Mouse (Mus musculus) lung, adult 2 months (tissue): ENCODE results near the gene Cplx3. TPM values are rescaled to one million over a fixed set of nuclear protein-coding genes. Genes with fewer than 3 reads are reported as not detected.

Source experiments
- DNase-seq: peaks from one replicate; pipeline ENCODE4 v3.0.0; 2022
- H3K4me1 ChIP-seq: fragments of 200-500 bp; 2 replicates; pipeline ENCODE4 v1.6.1; 2011; ENCODE audit warnings: low read length; ENCODE audit not compliant: control insufficient read depth, insufficient read depth
- H3K4me3 ChIP-seq: fragments of 200-500 bp; replicated peaks from 2 replicates; pipeline ENCODE3; 2011; ENCODE audit warnings: low read depth, mild to moderate bottlenecking, control low read depth, low read length; ENCODE audit errors: extremely low read depth
- CTCF ChIP-seq: fragments of 200-500 bp; IDR thresholded peaks from 2 replicates; pipeline ENCODE4 v1.5.1; 2011; ENCODE audit warnings: mild to moderate bottlenecking, low read length, control low read depth; ENCODE audit not compliant: insufficient read depth
- POLR2A ChIP-seq: fragments of 200-500 bp; IDR thresholded peaks from 2 replicates; pipeline ENCODE4 v1.6.1; 2011; ENCODE audit warnings: low read depth, mild to moderate bottlenecking, control low read depth, low read length, borderline replicate concordance; ENCODE audit errors: extremely low read depth
- WGBS: fragments of 180-500 bp; shearing (Covaris S2); methylation state at CpG from one replicate; pipeline ENCODE4 v1.1.7; 2018; 5-methylcytosine and 5-hydroxymethylcytosine counted together
- polyA plus RNA-seq: library from polyadenylated mRNA; depleted of rRNA; stranded (reverse); fragments of >200 nt; gene quantifications from 2 replicates; pipeline ENCODE4 v1.2.3, GENCODE M21; 2012; rRNA removed

The Cplx3 gene
- polyA plus RNA-seq, 1 experiment, result not detected

DNA sequence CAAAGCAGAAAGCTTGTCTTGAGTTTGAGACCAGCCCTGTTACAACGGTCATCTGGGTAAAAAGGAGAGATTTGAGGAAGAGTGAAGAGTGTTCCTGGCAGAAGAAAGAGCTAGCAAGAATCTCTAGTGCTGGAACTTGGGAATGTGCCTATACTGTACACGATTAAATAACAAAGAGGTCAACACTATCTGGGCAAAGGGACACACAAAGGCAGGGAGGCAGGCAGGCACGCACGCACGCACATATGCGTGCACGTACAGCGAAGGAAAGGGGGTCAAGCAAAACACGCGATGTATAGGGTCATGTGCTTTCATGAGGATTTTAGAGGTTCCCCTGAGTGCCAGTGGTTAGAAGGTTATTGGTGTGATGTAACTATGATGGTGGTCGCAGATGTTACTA lies 53.0 kb downstream of the Cplx3 start:
- no peak for TF ChIP-seq POLR2A
- no peak for TF ChIP-seq CTCF
- 75% methylated on average over 11 of the region's 11 CpGs for WGBS
- no peak for DNase-seq
- Histone ChIP-seq H3K4me3 (no peak overlapping the region), H3K4me1 (peaks cover 2% of the 10 kb centered on the region; the same call in 1 of the 2 replicates)

DNA sequence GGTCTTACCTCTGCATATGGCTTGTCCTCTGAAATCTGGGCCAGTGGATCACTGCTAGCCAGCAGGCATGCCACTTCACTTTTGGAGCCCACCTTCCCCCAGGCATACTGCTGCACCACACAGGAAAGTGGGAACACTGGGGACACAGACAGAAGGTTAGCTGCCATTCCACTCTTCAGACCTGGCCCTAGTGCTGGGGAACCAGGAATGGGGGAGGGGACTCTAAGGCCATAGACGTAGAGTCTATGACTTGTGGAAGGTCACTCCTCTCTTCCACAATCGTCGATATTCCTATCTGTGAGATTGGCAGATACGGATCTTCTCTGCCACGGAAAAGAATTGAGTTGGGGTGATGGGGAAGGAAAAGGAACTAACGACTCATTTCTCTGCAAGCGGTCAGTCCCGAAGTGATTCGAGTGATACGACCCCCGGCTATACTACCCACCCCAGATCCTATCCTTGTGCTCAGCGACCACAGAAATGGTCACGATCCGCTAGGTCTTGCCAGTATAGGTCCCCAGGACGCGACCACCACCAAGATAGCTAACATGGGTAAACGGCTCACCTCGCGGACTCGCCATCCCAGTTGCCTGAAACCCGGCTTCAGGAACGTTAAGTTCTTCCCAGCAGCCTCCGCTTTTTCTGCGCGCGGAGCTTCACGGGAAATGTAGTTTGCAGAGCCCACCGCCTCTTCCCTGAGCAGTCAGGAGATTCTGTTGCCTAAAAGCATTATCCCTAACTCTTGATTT lies 53.8 kb downstream of the Cplx3 start, which contains the start of gene Mpi:
Gene Mpi, minus strand, starts transcription at position 625 of the 749 bp plus-strand sequence.
- peak within 1 kb of the TSS; percentile 99 for H3K4me3 ChIP-seq
- TF ChIP-seq POLR2A (peak; percentile 64; the same call in 1 of the 2 replicates), CTCF (no peak)
- WGBS, result under 1% methylated on average over 28 of the region's 28 CpGs
- H3K4me1 ChIP-seq, result peaks cover 2% of the 10 kb centered on the region; the same call in 1 of the 2 replicates
- peak; percentile 54 for DNase-seq

DNA sequence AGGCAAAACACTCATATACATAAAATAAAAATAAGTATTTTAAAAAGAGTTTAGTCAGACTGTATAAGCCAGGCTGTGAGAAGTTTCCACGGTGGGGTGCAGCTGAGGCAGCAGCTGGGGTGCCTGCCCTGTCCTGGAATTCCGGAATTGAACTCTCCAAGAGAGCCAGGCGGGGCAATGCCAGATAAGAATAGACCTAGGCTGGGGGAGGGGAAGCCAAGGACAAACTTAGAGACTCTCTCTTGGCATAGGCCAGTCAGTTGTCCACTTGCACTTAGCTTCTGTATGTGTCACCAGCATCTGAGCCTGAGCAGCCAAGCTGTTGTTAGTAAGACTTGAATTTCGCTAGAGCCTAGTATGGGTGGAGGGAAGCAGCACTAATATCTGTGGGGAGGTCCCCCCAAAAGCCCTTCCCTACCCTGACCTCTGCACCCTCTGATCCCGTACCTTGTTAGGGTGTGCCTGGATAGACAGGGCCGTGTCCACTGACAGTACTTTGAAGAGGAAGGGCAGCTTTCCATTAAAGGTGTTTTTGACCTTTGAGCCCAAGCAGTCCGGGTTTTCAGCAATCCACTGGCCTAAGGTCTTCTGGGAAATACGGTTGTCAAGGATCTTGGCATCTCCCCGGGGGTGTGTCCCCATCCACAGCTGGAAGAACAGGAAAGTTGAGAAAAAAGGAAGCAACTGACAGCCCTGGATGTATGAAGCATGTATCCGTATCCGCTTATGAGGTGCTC lies 55.8 kb downstream of the Cplx3 start:
- Histone ChIP-seq H3K4me3 (no peak overlapping the region), H3K4me1 (peaks cover 2% of the 10 kb centered on the region; the same call in 1 of the 2 replicates)
- 72% methylated on average over 11 of the region's 11 CpGs for WGBS
- TF ChIP-seq POLR2A (no peak), CTCF (no peak)
- DNase-seq, result peak; percentile 29

Other genes starting within 250 kb of the Cplx3 start
- gene Ppcdc, start 166.2 kb downstream of the Cplx3 start, polyA plus RNA-seq, result 30.8 and 36.1 TPM in 2 replicates
- 10.9 and 12.0 TPM in 2 replicates for gene Scamp5, start 138.2 kb downstream of the Cplx3 start, polyA plus RNA-seq
- 1.6 and 2.0 TPM in 2 replicates for gene Rpp25, start 102.3 kb downstream of the Cplx3 start, polyA plus RNA-seq
- gene Cox5a, start 85.0 kb downstream of the Cplx3 start, polyA plus RNA-seq, result 166 and 181 TPM in 2 replicates
- 9.5 and 16.9 TPM in 2 replicates for gene Fam219b, start 68.8 kb downstream of the Cplx3 start, polyA plus RNA-seq
- gene Mpi, start 53.5 kb downstream of the Cplx3 start, polyA plus RNA-seq, result 18.1 and 28.4 TPM in 2 replicates
- gene Scamp2, start 45.3 kb downstream of the Cplx3 start, polyA plus RNA-seq, result 83.0 and 103 TPM in 2 replicates
- gene Ulk3, start 16.8 kb downstream of the Cplx3 start, polyA plus RNA-seq, result 23.2 and 34.2 TPM in 2 replicates
- 0.06 and 0.08 TPM in 2 replicates for gene Lman1l, start 14.5 kb upstream of the Cplx3 start, polyA plus RNA-seq
- 68.7 and 79.3 TPM in 2 replicates for gene Csk, start 47.4 kb upstream of the Cplx3 start, polyA plus RNA-seq
- 0.23 and 0.44 TPM in 2 replicates for gene Cyp1a2, start 77.4 kb upstream of the Cplx3 start, polyA plus RNA-seq
- gene Cyp1a1, start 81.6 kb upstream of the Cplx3 start, polyA plus RNA-seq, result 28.8 and 37.7 TPM in 2 replicates
- gene Edc3, start 102.3 kb upstream of the Cplx3 start, polyA plus RNA-seq, result 17.6 and 19.4 TPM in 2 replicates
- 95.5 and 159 TPM in 2 replicates for gene Clk3, start 159.6 kb upstream of the Cplx3 start, polyA plus RNA-seq
- 16.4 and 16.6 TPM in 2 replicates for gene Arid3b, start 230.5 kb upstream of the Cplx3 start, polyA plus RNA-seq